Comparison of ENCODE assay signal across 8 mouse cellular contexts in genomic region chr4:134660630-134661183, GRCm38 (mm10). TPM values are rescaled to one million over a fixed set of nuclear protein-coding genes. Genes with fewer than 3 reads are reported as not detected.
A peak's percentile ranks its signal among the peaks of the same experiment; 100 is the strongest.
DNase-seq lines count a peak whose midpoint lies in the region; ATAC-seq lines count a peak whose summit lies in the region.

No protein-coding gene starts in this region.

- H3K9me3 ChIP-seq in neural tube, embryonic 15.5 days (replicated peaks) = no peaks in the 10 kb centered on the region

- H3K9ac ChIP-seq in neural tube, embryonic 15.5 days (replicated peaks) = peak overlapping the region; percentile 4; the same call in 1 of the 2 replicates

- H3K4me2 ChIP-seq in neural tube, embryonic 15.5 days = peak overlapping the region; percentile 51

- 10% methylated on average over 18 of the region's 18 CpGs for WGBS in neural tube, embryonic 15.5 days

- ATAC-seq in cerebellum, adult (ENCODE audit: insufficient number of reproducible peaks, low FRiP score, low TSS enrichment) = no peak
- ATAC-seq in neural tube, embryonic 15.5 days (ENCODE audit: low FRiP score) = no peak

- H3K27me3 ChIP-seq in neural tube, embryonic 15.5 days (replicated peaks) = no peaks in the 10 kb centered on the region

- H3K36me3 ChIP-seq in neural tube, embryonic 15.5 days = no peaks in the 10 kb centered on the region

- H3K27ac ChIP-seq in neural tube, embryonic 15.5 days (replicated peaks) = peak overlapping the region; percentile 79

- DNase-seq in cerebellum, adult 18-20 months = peak; percentile 61 to 62
- DNase-seq in right cerebral cortex, adult 18-20 months = peak; percentile 49
- no peak for DNase-seq in right cerebral cortex, postnatal 25 days
- DNase-seq in kidney, postnatal 14 days = peak; percentile 31
- DNase-seq in layer of hippocampus, adult 8-10 months (ENCODE audit: low spot score in 2 of 2) = no peak
- no peak for DNase-seq in heart, postnatal 36 days

- intact Hi-C loops in heart, postnatal 36 days (cut with DNase I) = loop anchor here (5.0 kb wide), 1 partner anchor 37 kb away; no protein-coding TSS in a partner anchor

- no peak overlapping the region for H3K4me3 ChIP-seq in neural tube, embryonic 15.5 days (replicated peaks)

- H3K4me1 ChIP-seq in neural tube, embryonic 15.5 days = peaks cover 65% of the 10 kb centered on the region

RNA-seq across cellular contexts. Expression of gene Man1c1, which starts 43.4 kb away (rescaled TPM):
- polyA plus RNA-seq in neural tube, embryonic 15.5 days (2015; fragmentation: Nextera tagmentation; extraction: Ambion mirVana) = 4.7 and 4.9 TPM in 2 replicates
- 10 to 100 TPM; 24.6 to 31.4 (median 28.1) TPM for total RNA-seq in layer of hippocampus, adult 8-10 months (2022)
- 10 to 100 TPM; 22.0 to 23.2 TPM for total RNA-seq in heart, postnatal 36 days (2021)

Comparison
In these comparisons a context has a peak if more than half of its experiments do, and no peak if none do; other contexts are left out.
1. DNase-seq: peak in cerebellum, adult 18-20 months (2 of 2), right cerebral cortex, adult 18-20 months (single experiment) and kidney, postnatal 14 days (single experiment); none in right cerebral cortex, postnatal 25 days (single experiment), layer of hippocampus, adult 8-10 months (0 of 2) and heart, postnatal 36 days (0 of 2).